Mouse (Mus musculus) retina, adult 2 months (tissue): ENCODE data around the gene Tsku.

ENCODE experiments used
- DNase-seq: peaks from one replicate; pipeline ENCODE4 v3.0.0-alpha.2; 2012; ENCODE audit warnings: low read depth, low spot score

The Tsku gene

GRCm38 (mm10) chr7:98359951-98360620 is 1.0 kb downstream of the Tsku start:
- DNase-seq: no peak

- no peak for DNase-seq
Measured at GRCm38 (mm10) chr7:98358016-98358415, 3.1 kb downstream of the Tsku start.

- DNase-seq: no peak
Measured at GRCm38 (mm10) chr7:98357324-98357723, 3.8 kb downstream of the Tsku start.

GRCm38 (mm10) chr7:98354921-98355310 is 6.2 kb downstream of the Tsku start:
- DNase-seq: no peak

- DNase-seq: no peak
Measured at GRCm38 (mm10) chr7:98354160-98354920, 6.8 kb downstream of the Tsku start.

GRCm38 (mm10) chr7:98353616-98354015 is 7.5 kb downstream of the Tsku start:
- no peak for DNase-seq

GRCm38 (mm10) chr7:98351523-98351922 is 9.6 kb downstream of the Tsku start:
- no peak for DNase-seq

GRCm38 (mm10) chr7:98349821-98350220 is 11.3 kb downstream of the Tsku start:
- no peak for DNase-seq

GRCm38 (mm10) chr7:98349096-98349495 is 12.0 kb downstream of the Tsku start:
- DNase-seq: peak; percentile 49

- peak; percentile 30 for DNase-seq
Measured at GRCm38 (mm10) chr7:98348043-98348442, 13.1 kb downstream of the Tsku start.

GRCm38 (mm10) chr7:98347471-98347870 is 13.7 kb downstream of the Tsku start:
- no peak for DNase-seq

- DNase-seq: no peak
Measured at GRCm38 (mm10) chr7:98345036-98345435, 16.1 kb downstream of the Tsku start.

GRCm38 (mm10) chr7:98344361-98344760 is 16.8 kb downstream of the Tsku start:
- DNase-seq: no peak

GRCm38 (mm10) chr7:98342249-98342648 is 18.9 kb downstream of the Tsku start:
- no peak for DNase-seq

GRCm38 (mm10) chr7:98341475-98341874 is 19.7 kb downstream of the Tsku start:
- DNase-seq: peak; percentile 33

GRCm38 (mm10) chr7:98340343-98340742 is 20.8 kb downstream of the Tsku start:
- DNase-seq: no peak

- no peak for DNase-seq
Measured at GRCm38 (mm10) chr7:98333987-98334386, 27.1 kb downstream of the Tsku start.

- DNase-seq: no peak
Measured at GRCm38 (mm10) chr7:98333507-98333906, 27.6 kb downstream of the Tsku start.

- no peak for DNase-seq
Measured at GRCm38 (mm10) chr7:98332678-98333397, 28.3 kb downstream of the Tsku start.

GRCm38 (mm10) chr7:98331932-98332331 is 29.2 kb downstream of the Tsku start:
- DNase-seq: no peak

- no peak for DNase-seq
Measured at GRCm38 (mm10) chr7:98330375-98331002, 30.6 kb downstream of the Tsku start.
